Mouse (Mus musculus) R1 (cell line): ENCODE measurements at regions not wholly inside any gene's neighbourhood (a gene's known extent, or its start where the extent isn't known, plus 50 kb on each side); places are given as distances from the start of the nearest gene placed in this dataset.
A peak's percentile ranks its signal among the peaks of the same experiment; 100 is the strongest.

ENCODE experiments used
- DNase-seq: peaks from one replicate; pipeline ENCODE4 v3.0.0-alpha.2; 2018; ENCODE audit warnings: low read depth, low spot score

DNA sequence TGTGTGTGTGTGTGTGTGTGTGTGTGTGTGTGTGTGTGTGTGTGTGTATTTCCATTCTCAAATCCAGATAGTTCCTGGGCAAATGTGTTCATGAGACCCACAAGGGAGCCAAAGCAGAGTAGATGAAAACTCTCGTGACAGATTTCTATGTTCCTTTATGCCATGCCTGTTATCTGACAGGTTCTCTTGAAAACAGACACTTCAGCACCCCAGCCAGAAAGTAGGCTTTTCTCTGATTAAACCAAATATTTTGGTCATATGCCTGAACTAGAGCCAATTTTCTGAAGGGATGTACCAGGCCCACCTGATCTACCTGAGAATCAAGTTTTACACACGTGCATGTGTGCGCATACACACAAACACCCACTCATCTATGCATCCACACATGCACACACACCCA, 95.5 kb downstream of the Psat1 start:
- DNase-seq, result no peak

DNA sequence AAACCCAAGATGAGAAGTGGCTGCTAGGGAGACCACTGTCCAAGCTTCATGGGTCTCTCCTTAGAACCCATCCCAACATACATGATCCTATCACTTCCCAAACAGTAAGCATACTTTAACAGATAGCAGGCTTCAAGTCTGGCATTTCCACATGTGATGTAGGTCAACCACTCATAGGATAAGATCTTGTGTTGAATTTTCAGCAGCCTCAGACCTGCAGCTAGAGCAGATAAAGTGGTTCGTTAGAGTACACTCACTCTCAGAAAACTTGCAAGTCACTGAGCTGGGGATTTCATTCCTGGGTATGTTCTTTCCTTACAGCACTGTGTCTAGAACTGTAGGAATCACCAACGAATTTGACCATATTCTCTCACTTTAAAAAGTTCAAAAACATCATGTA, 96.4 kb downstream of the Psat1 start:
- DNase-seq, result no peak

GRCm38 (mm10) chr19:15849235-15849634, 97.9 kb downstream of the Psat1 start:
- no peak for DNase-seq

GRCm38 (mm10) chr19:15838327-15838726, 108.8 kb downstream of the Psat1 start:
- no peak for DNase-seq

DNA sequence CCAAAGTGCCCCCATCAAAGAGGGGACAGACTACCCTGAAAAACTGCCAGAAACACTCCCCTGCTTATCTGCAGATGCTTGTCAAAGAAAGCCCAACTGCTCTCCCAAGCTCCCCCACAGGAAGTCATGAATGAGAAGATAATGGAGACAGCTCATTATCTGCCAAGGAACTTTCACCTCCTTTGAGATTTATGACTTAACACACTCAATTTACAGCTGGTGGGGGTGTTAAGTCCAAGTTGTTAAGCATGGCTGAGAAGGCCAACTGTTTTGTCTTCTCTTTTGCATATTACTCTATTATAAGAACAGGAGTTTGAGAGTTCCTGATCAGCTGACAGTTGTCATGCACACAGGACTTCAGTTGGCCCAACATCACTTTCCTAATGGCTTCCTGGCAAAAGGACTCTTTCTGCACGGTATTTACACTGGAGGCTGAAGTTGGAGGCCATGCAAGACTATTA, 109.4 kb downstream of the Psat1 start:
- no peak for DNase-seq

GRCm38 (mm10) chr19:15836956-15837714, 110.0 kb downstream of the Psat1 start:
- no peak for DNase-seq

- DNase-seq, result no peak
These were observed 110.8 kb downstream of the Psat1 start for GRCm38 (mm10) chr19:15836201-15836955.

DNA sequence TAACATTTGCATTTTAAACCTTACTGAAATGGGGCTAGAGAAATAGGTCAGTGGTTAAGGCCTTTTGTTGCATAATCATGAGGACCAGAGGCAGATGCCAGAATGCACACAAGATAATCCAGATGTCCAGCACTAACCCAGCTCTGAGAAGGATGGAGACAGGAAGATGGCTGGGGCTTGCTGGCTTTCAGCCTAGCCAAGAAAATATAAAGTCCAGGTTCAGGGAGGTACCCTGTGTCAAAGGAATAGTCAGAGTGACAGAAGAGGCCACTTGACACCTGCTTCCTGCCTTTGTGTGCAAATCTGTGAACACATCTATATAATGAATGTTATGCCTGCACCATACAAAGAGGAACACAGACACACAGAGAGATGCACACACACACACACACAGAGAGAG, 116.8 kb downstream of the Psat1 start:
- no peak for DNase-seq

- DNase-seq, result no peak
These were observed 118.0 kb downstream of the Psat1 start for GRCm38 (mm10) chr19:15829158-15829557.

- no peak for DNase-seq
These were observed 119.0 kb downstream of the Psat1 start for GRCm38 (mm10) chr19:15827990-15828705.

DNA sequence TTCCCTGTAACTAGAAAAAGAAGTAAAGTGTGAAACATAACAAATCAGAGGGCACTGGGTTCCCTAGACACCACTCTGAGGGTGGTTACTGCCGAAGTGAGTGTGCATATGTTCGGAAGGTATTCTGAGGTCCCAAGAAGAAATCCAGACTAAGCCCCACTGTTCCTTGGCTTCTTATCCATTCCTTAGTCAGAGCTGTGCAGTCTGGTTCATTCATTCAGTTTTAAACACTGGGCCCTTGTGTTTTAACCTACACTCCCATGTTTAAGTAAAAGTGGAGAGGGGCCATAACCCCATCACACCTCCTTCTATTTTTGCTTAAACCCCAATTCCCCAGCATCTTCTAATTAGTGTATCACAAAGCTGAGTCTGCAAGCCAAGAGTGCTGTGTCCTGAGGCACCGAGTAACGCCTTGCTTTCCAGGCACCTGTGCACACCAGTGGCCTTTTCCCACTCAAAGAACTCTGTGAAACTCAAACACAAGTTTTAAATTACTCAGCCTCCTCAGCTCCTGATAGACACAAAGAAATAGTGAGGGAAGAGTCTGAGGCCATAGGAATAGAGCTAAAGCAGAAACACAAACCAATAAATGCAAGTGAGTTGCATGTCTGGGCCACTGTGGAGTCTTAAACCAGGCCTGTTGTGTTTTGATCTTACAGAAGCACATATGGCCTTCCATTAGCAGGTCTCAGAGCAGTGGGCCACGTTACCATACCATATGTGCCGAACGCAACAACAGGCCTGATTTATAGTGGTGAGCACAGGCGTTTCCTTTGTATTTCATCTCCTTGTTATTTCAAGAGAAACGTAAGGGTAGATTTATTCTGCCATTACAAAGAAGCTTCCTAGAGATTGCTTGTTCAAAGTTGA, 119.8 kb downstream of the Psat1 start:
- DNase-seq, result no peak

- DNase-seq, result no peak
These were observed 123.3 kb downstream of the Psat1 start for GRCm38 (mm10) chr19:15823688-15824371.

DNA sequence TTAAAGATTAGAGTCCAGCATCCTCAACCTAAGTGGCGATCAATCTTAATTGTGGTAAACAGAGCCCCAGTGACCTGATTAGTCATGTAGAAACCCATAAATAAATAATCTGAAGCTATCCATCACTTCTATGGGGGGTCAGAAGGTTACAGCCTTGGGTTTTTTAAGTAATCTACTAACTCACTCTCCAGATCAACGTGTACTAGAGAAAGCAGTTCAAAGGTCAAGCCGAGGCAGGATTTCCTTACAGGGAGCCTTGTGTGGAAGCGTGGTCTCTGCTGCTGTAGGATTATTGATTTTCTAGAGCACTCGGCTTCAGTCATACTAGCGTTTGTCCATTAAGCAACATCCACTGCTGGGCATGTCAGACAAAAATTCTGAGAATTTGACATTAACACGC, 127.1 kb downstream of the Psat1 start:
- DNase-seq, result no peak

DNA sequence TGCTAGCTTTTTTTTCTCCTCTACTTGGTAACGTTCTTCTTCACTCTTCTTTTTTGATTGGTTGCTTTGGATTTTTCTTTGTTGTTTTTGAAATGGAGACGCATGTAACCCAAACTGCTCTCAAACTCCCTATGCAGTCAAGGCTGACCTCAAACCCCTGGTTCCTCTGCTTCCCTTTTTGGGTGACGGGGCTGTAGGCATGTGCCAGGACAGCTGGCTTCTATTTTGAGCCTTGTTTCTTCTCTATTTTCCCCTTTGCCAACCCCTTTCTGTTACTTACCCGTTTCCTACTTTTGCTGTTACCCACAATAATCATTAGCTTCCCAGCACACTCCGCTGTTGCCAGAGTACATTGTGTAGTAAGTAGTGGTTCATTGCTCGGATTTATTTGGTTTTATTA, 132.0 kb downstream of the Psat1 start:
- DNase-seq, result no peak

- DNase-seq, result no peak
These were observed 138.1 kb downstream of the Psat1 start for GRCm38 (mm10) chr19:15809008-15809407.

DNA sequence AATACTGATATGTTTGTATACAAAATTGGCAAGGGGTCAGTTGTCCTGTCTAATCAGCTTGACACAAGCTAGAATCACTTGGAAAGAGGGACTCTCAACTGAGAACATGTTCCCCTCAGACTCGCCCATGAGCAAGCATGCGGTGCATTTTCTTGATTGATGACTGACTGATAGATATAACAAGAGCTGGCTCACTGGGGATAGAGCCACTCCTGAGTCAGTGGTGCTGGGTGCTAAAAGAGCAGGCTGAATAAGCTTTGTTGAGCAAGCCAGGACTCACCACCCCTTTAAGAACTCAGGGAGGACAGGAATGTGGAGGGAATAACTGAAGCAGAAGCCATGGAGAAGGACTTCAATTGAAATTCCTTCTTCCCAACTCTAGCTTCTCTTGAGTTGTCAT, 139.5 kb downstream of the Psat1 start:
- no peak for DNase-seq

DNA sequence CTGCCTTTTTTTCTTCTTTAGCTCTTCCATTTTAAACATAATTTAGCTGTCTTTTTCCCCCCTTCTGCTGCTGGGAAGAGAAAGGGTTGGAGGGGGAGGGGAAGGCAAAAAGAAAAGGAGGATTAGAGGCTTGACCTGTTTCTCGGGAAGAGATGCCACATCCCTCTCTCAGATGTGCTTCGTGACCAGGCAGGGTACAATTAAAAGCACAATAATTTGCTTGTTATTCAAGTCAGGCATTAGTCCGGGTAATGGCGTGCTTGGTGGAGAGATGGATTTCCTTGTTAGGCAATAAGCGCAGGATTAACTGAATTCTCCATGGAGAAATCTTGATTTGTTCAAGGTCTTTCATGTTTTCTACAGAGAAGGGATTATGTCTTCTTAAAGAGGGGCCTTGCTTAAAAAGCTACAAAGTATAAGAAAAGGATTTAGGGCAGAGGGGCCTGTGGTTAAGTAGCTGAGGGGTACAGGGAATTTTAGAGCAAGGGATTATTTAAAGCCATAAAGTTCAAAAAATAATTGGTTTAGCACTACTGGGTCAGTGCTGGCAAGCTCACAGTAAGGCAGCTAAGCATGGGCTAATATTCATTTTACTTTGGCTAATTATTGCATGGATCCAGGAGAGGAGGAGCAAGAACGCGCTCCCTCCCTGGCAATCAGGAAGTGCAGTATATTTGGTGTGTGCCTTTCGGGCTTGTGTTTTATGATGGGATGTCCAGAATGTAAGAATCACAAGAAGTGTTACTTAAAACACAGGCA, 143.8 kb downstream of the Psat1 start:
- no peak for DNase-seq

DNA sequence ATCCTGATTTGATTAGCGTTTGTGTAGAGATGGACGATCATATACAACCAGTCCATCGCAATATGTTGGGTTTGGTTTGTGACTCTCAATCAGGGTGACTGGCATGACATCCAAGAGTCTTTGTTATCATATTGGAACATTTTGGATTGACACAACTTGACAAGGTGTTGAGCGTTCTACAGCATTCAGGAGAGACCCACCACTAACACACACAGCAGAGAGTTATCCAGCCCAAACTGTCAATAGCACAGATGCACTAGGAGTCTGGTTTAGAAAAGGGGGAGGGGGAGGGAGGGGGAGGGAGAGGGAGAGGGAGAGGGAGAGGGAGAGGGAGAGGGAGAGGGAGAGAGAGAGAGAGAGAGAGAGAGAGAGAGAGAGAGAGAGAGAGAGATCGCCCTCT, 144.5 kb downstream of the Psat1 start:
- no peak for DNase-seq

GRCm38 (mm10) chr19:15801811-15802486, 145.2 kb downstream of the Psat1 start:
- peak; percentile 79 for DNase-seq
